Mouse (Mus musculus) megakaryocyte progenitor cell, adult 5-6 weeks (primary cell): ENCODE data around the gene Krt36. TPM values are rescaled to one million over a fixed set of nuclear protein-coding genes. Genes with fewer than 3 reads are reported as not detected.

Experiments
- ATAC-seq: replicated peaks from 2 replicates; pipeline ENCODE4 v1.8.0; 2016; ENCODE audit warnings: mild to moderate bottlenecking, moderate TSS enrichment, inconsistent platforms; ENCODE audit not compliant: poor library complexity
- total RNA-seq, 2 experiments: library from RNA; stranded (forward) in 1 of 2; stranded (reverse) in 1 of 2; fragments of 157-497, 149-512 nt in 1 of 2; fragments of 200-1000 nt in 1 of 2; gene quantifications; 2 replicates each; pipeline versions ENCODE4 v1.2.3 to v1.2.4; 2015 to 2017

The Krt36 gene
- total RNA-seq (2015) (not detected in 2 replicates), total RNA-seq (2017) (not detected in 2 replicates)

DNA sequence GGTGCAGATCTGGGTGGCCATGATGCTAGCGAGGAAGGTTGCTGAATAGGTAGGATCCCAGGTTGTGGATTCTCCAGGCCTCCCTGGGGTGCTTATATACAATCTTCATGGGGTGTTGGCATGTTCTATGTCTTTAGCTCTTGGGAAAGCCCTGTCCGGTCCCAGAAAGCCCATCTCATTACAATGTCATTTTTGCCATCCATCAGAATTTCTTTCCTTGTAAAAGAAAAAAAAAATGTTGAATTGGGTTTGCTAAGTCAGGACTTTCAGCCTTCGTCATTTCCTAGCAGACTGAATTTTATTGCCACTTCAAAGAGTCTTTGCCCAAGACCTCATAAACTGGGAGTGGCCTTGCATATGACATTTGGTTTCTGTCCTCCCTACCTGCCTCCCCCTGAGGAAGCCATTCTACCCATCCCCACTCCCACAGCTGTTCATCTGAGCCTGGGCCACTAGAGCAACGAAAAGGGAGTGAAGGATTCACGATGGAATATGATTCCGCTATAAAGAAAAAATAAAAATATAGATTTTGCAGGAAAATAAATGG is at the start of gene Krt36:
Krt36 (minus strand) TSS at position 51 of the 547 bp plus-strand sequence.
- no peak for ATAC-seq

DNA sequence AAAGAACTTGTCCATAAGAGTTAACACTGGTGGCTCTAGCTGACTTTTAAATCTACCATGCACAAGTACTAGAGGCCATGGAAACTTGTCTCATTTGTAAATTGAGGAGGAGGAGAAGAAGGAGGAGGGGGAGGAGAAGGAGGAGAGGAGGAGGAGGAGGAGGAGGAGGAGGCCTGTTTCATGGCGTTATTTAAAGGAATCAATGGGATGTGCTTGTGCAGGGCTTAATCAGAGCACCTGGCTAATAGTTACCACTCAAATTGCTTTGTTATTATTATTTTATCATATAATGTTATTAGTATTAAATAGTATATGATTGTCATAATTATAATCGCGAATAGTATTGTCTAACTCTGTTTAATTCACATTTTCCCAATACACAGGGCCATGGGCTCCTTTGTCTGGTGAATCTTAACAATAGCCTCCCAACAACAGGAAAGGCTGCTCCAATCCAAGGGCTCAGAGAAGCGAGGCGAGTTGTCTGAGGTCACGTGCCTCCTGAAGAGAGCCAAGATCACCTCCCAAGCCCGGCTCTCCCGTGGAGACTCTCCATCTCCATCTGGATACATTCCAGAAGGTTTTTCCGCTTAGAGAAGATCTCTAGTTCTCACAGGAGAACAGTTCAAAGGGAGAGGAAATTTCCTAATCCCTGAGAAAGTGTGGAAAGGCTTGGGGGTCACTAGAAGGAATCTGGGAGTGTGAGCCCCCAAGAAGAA is 43.3 kb upstream of the Krt36 start, which contains the start of gene Krt19:
Krt19 (minus strand) TSS at position 51 of the 716 bp plus-strand sequence.
- no peak for ATAC-seq

DNA sequence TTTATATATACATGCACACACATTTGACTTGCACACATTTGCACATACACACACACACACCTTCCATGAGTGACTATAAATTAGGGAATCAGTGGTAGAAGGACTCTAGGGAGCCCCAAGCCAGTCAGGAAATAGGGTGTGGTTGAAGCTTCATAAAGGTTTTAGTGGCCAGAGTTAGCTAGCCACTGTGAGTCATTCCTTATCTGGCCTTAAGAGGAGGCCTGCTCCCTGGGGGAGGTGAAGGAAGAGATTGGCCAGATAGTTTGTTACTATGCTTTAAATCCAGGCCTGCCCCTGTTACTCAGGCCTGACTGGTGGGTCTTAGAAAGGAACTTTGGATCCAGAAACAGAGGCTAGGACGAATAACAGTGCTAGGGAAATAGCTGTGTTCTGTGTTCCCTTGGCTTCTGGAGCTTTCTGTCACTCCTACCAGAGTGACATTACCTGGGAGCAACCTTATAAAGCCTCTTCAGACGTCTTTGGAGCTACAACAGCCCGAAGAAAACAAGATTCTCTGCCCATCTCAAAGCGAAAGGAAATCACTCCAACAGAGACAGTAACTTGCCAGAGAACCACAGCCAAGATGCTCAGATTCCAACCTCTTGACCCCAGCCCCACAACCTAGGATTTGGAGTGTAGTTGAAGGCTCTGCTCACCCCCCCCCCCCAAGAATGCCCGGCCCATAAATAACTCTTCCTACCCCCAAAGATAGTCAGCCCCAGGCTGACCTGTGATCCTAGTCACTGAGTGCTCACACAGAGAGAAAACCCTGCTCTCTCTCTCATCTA is 42.3 kb upstream of the Krt36 start:
- no peak for ATAC-seq

DNA sequence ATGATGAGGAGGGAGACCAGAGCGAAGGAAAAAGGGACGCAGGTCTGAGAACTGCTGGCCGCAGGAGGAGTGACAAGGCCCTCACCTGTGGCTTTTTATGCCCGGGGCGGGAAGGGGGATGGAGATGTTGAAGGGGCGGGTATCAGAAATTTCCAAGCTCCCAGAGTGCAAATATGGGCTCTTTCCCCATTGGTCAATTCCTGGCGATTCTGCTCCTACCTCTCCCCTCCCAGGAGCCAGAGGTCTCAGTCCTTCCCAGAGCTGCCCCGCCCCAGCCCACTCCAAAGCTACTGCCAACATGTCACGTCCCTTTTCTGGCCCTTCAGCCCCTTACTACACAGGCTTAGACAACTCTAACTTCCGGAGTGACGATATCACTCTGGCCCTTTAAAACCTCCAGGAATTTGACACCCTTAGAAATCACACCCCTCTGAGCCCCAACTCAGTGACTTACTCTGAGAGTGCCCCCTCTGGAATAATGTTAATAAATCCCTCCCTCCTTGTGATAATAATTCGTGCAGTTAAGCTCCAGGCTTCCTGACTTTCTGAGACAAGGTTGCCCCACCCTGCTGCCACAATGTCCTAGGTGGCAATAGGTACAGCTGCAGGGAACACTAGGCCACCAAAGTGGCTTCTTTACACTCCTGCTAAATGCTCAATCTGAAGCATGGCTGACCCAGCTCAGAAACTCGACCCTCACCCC is 40.6 kb upstream of the Krt36 start:
- no peak for ATAC-seq

DNA sequence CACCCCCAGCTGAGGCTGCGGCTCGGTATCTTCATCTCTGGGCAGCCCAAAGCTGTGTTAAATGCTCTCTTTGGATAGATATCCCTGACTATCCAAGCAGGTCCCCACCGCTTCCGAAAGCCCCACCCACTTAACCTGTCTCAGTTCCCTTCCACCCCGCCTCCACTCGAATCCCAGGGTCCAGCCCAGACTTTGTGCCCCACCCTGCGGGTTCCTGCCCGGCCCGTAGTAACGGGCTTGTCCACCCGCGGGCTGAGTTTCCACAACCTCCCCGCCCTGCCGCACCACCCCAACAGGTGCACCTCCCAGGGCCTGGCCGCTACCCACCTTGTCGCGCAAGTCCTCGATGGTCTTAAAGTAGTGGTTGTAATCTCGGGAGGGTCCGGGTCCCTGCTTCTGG is 39.7 kb upstream of the Krt36 start:
- no peak for ATAC-seq

DNA sequence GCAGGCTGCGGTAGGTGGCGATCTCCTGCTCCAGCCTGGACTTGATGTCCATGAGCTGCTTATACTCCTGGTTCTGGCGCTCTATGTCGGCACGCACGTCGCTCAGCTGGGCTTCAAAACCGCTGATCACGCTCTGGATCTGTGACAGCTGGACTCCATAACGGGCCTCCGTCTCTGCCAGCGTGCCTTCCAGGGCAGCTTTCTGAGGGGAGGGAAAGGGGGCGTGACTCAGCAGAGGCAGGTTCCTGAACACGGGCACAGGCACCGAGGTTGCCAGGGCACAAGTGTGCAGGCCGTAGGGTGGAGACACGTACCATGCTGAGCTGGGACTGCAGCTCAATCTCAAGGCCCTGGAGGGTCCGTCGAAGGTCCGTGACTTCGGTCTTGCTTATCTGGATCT is 35.5 kb upstream of the Krt36 start:
- no peak for ATAC-seq

- no peak for ATAC-seq
Measured at GRCm38 (mm10) chr11:100139391-100139790, 34.0 kb upstream of the Krt36 start.

- no peak for ATAC-seq
Measured at GRCm38 (mm10) chr11:100138809-100139208, 33.4 kb upstream of the Krt36 start.

DNA sequence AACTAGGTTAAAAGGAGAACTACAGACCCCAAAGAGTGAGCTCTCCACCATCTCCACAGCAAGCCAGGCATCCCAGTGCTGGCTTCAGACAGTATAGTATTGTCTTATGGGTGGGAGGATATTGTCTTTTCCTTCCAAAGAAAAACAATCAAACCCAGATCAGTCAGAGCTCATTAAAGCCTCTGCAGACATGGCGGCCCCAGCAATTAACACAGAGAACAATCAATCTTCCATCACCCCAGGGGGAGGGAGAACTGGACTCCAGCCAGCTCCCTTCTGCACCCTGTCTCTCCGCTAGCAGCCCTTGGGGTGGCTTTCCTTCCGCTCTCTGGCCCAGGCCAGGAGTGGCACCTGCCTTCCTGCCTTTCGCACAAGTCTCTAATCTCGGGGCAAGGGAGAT is 32.3 kb upstream of the Krt36 start:
- ATAC-seq = no peak

DNA sequence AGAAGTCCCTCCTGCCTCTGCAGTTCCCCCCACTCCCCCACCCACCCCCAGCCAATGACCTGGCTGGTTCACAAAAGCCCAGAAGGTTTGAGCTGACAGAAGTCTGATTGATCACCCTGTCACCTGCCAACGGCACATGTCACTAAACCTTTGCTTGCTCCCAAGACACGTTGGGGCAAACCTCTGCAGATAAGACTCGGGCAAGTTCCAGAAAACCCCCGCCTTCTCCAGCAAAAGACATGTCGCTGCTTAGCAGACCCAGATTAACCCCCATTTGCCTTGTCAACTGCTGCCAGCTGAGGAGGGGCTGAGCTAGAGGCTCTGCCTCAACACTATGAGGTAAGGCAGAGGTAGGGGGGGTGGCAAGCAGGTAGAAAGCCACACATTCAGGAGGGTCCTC is 31.1 kb upstream of the Krt36 start:
- ATAC-seq = no peak

- ATAC-seq = no peak
Measured at GRCm38 (mm10) chr11:100135731-100136130, 30.3 kb upstream of the Krt36 start, which contains the start of gene Krt15. Krt15 (minus strand) TSS chr11:100135928.

GRCm38 (mm10) chr11:100124901-100125300 is 19.5 kb upstream of the Krt36 start:
- no peak for ATAC-seq

- ATAC-seq = no peak
Measured at GRCm38 (mm10) chr11:100121466-100121865, 16.0 kb upstream of the Krt36 start, which contains the start of gene Krt13. Krt13 (minus strand) TSS chr11:100121566.

DNA sequence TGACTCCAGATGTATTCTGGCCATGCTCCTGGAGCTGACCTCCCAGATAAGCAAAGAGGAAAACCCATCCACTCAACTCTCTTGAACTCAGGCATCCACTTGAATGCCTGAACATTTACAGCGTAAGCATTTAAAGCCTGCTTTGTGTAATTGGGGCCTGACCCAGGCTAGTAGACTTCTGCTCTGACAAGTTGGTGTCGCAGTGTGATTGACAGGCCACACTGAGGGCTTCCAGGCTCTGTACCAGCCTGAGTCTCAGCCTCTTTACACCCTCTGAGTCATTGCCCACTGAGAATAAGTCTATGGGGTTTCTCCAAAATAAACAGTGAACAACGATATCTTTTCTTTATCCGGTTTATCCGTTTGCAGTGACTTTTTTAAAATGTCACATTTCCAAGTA is 14.9 kb upstream of the Krt36 start:
- ATAC-seq = no peak

DNA sequence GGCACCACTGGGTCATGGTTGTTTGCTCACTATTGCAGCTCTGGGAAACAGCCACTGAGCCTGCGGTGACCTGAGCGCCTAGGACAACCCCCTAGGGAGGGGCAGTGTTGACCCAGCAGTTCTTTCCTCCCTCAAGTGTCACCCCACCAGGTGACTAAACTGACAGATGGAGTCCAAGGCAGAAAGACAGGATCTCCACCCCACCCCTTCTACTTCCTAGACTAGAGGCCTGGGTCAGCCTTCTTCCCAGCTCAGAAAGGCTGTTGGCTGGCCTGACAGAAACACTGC is 8.3 kb upstream of the Krt36 start:
- no peak for ATAC-seq

GRCm38 (mm10) chr11:100112935-100113741 is 7.7 kb upstream of the Krt36 start:
- ATAC-seq = no peak

- no peak for ATAC-seq
Measured at GRCm38 (mm10) chr11:100102693-100103429, 2.6 kb downstream of the Krt36 start.

DNA sequence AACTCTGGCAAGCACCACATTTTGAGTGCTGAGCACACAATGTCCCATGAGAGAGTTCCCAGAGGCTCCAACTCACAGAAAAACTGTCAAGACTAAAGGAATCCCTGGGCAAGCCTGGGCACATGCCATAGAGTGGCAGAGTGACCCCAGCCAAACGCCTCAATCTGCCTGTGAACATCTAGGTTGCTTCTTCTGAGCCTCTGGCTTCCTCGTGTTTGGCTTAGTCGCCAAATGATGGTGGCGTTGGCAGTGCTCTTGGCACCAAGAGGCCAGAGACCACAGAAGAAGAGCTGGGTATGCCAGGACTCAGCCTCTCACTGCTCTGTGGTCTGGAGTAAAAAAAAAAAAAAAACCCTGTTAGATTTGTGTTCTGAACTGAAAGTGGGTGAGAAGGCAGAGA is 5.0 kb downstream of the Krt36 start:
- no peak for ATAC-seq

GRCm38 (mm10) chr11:100097819-100098218 is 7.6 kb downstream of the Krt36 start:
- ATAC-seq = no peak

DNA sequence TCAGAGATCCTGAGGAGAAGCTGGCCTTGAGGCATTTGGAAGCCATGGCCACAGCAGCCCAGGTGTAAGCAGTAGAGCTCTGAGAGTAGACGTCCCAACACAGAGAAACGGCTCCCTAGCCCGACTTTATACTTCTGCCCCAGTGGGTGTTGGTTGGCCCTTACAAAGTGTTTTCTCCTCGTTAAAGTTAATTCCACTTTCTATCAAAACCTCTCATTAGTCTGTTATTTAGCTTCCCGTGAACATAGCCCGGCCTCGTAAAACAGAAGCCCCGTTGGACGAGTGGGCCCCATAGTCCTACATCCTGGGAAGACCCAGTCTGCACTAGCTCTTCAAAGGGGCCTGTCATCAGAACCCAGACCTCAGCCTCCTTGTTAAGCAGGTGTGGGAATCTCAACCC is 9.3 kb downstream of the Krt36 start, which contains the start of gene Krt35:
Krt35 (minus strand) TSS at position 101 of the 400 bp plus-strand sequence.
- no peak for ATAC-seq
